Mouse (Mus musculus): Measurements from ENCODE around the gene Rap1b. TPM values are rescaled to one million over a fixed set of nuclear protein-coding genes. Genes with fewer than 3 reads are reported as not detected.

The Rap1b gene
- polyA plus RNA-seq, 1 experiment = 87.0 TPM

DNA sequence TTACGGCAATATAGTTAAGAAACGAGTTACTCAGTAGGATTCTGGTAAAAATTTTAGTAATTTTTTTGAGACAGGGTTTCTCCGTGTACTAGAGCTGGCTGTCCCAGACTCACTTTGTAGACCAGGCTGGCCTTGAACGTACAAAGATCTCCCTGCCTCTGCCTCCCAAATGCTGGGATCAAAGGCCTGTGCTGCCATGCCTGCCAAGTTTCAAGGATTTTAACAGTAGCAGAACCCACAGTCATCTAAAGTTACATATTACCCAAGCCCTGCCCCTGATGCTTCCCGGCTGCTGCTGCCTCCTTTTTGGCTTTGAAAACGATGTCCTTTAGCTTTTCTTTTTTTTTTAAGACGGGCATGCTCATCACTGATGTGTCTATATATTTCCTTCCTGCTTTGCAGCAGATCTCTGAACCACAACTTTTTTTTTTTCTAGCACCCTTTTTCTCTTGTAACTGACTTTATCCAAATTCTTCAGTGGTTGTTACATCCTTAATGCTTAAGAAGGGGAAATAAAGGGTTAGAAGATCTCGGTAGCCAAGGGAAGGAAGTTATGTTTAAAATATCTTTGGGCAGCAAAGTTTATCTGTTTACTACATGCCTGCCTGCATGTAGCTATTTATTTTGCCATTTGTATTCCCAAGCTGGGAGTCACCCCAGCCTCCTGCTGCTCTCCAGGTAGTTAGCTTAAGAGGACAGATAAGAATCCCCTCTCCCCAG is 10.3 kb upstream of the Rap1b start:
- DNase-seq (ENCODE audit: low read depth) = no peak
- TF ChIP-seq POLR2A (IDR thresholded peaks at IDR 0.05; ENCODE audit: borderline replicate concordance, extremely low read depth, insufficient read depth, insufficient read length, poor library complexity, severe bottlenecking) = no peak
- no peak for TF ChIP-seq CTCF (IDR thresholded peaks at IDR 0.05; ENCODE audit: borderline replicate concordance, extremely low read depth, insufficient read depth, insufficient read length)

- DNase-seq (ENCODE audit: low read depth) = no peak
- TF ChIP-seq CTCF (IDR thresholded peaks at IDR 0.05; ENCODE audit: borderline replicate concordance, extremely low read depth, insufficient read depth, insufficient read length) = 0 out of 2 replicates have a peak, but pooled peaks have one; percentile 11
- no peak for TF ChIP-seq POLR2A (IDR thresholded peaks at IDR 0.05; ENCODE audit: borderline replicate concordance, extremely low read depth, insufficient read depth, insufficient read length, poor library complexity, severe bottlenecking)
Observed at GRCm38 (mm10) chr10:117852648-117853192, 6.9 kb upstream of the Rap1b start.

- TF ChIP-seq POLR2A (IDR thresholded peaks at IDR 0.05; ENCODE audit: borderline replicate concordance, extremely low read depth, insufficient read depth, insufficient read length, poor library complexity, severe bottlenecking) (no peak), CTCF (IDR thresholded peaks at IDR 0.05; ENCODE audit: borderline replicate concordance, extremely low read depth, insufficient read depth, insufficient read length) (no peak)
- DNase-seq (ENCODE audit: low read depth) = no peak
Observed at GRCm38 (mm10) chr10:117848981-117849380, 3.1 kb upstream of the Rap1b start.

DNA sequence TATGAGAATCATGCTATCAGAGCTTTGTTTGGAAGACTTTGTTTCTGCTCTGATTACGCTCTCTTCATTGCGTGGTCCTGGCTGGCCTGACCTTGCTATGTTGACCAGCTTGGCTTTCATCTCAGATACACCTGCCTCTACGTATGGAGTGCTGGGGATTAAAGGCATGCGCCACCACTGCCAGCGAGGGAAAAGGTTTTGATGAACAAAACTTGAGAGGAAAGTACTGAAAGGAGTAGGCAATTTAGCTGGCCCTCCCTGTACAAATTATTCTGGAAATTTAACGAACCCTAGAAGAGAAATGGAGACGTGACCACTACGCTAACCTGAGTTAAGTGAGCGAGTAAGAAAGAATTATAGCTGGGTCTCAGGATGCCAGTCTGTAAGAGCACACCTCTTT is 961 bp upstream of the Rap1b start:
- TF ChIP-seq CTCF (IDR thresholded peaks at IDR 0.05; ENCODE audit: borderline replicate concordance, extremely low read depth, insufficient read depth, insufficient read length) = no peak
- TF ChIP-seq POLR2A (IDR thresholded peaks at IDR 0.05; ENCODE audit: borderline replicate concordance, extremely low read depth, insufficient read depth, insufficient read length, poor library complexity, severe bottlenecking) = no peak
- DNase-seq (ENCODE audit: low read depth) = peak; percentile 30

- TF ChIP-seq CTCF (IDR thresholded peaks at IDR 0.05; ENCODE audit: borderline replicate concordance, extremely low read depth, insufficient read depth, insufficient read length) (no peak), POLR2A (IDR thresholded peaks at IDR 0.05; ENCODE audit: borderline replicate concordance, extremely low read depth, insufficient read depth, insufficient read length, poor library complexity, severe bottlenecking) (no peak)
- DNase-seq (ENCODE audit: low read depth) = peak; percentile 91
Observed at GRCm38 (mm10) chr10:117846260-117846632, 411 bp upstream of the Rap1b start.

- TF ChIP-seq CTCF (IDR thresholded peaks at IDR 0.05; ENCODE audit: borderline replicate concordance, extremely low read depth, insufficient read depth, insufficient read length) (no peak), POLR2A (IDR thresholded peaks at IDR 0.05; ENCODE audit: borderline replicate concordance, extremely low read depth, insufficient read depth, insufficient read length, poor library complexity, severe bottlenecking) (no peak)
- DNase-seq (ENCODE audit: low read depth) = peak; percentile 77
Observed at GRCm38 (mm10) chr10:117844782-117845596, 846 bp downstream of the Rap1b start.

DNA sequence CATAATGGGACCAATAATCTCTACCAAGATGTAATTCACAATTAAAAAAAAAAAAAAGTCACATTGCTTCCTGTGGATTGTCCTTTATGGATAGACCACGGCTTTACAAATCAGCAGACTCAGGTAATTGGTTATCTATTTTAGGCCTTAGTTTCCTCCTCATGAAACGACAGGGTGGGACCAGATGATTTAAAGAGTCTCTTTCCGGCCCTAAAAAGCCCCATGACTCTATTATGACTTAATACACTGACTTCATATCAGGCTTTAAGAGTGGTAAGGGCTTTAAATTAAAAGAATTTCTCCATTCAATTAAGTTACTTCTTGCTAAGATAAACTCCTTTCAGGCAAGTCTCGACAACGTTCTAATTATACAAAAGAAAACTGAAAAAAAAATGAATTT is 1.6 kb downstream of the Rap1b start:
- DNase-seq (ENCODE audit: low read depth) = no peak
- TF ChIP-seq CTCF (IDR thresholded peaks at IDR 0.05; ENCODE audit: borderline replicate concordance, extremely low read depth, insufficient read depth, insufficient read length) (no peak), POLR2A (IDR thresholded peaks at IDR 0.05; ENCODE audit: borderline replicate concordance, extremely low read depth, insufficient read depth, insufficient read length, poor library complexity, severe bottlenecking) (no peak)

- no peak for TF ChIP-seq CTCF (IDR thresholded peaks at IDR 0.05; ENCODE audit: borderline replicate concordance, extremely low read depth, insufficient read depth, insufficient read length)
- no peak for TF ChIP-seq POLR2A (IDR thresholded peaks at IDR 0.05; ENCODE audit: borderline replicate concordance, extremely low read depth, insufficient read depth, insufficient read length, poor library complexity, severe bottlenecking)
- DNase-seq (ENCODE audit: low read depth) = no peak
Observed at GRCm38 (mm10) chr10:117843690-117844089, 2.1 kb downstream of the Rap1b start.

- DNase-seq (ENCODE audit: low read depth) = no peak
- TF ChIP-seq CTCF (IDR thresholded peaks at IDR 0.05; ENCODE audit: borderline replicate concordance, extremely low read depth, insufficient read depth, insufficient read length) = no peak
- TF ChIP-seq POLR2A (IDR thresholded peaks at IDR 0.05; ENCODE audit: borderline replicate concordance, extremely low read depth, insufficient read depth, insufficient read length, poor library complexity, severe bottlenecking) = no peak
Observed at GRCm38 (mm10) chr10:117841765-117842164, 4.1 kb downstream of the Rap1b start.

GRCm38 (mm10) chr10:117840431-117840995 is 5.3 kb downstream of the Rap1b start:
- no peak for DNase-seq (ENCODE audit: low read depth)
- TF ChIP-seq POLR2A (IDR thresholded peaks at IDR 0.05; ENCODE audit: borderline replicate concordance, extremely low read depth, insufficient read depth, insufficient read length, poor library complexity, severe bottlenecking) (no peak), CTCF (IDR thresholded peaks at IDR 0.05; ENCODE audit: borderline replicate concordance, extremely low read depth, insufficient read depth, insufficient read length) (no peak)

DNA sequence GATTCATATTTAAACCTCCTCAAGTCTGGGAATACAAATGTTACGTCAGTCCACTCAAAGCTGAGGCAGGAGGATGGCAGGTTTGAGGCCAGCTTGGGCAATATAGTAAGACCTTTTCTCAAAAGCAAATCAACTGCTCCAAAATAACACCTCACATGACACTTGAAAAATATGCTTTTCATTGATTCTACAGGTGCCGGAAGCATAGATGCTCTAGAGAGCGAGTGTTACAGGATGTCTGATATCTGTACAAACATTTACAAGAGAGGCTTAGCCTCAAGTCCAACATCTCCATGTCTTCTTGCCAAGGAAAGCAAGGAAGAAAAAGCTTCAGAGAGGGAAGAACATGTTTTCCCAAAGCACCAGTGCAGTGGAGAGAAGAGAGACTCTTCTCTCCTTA is 6.1 kb downstream of the Rap1b start:
- no peak for DNase-seq (ENCODE audit: low read depth)
- TF ChIP-seq POLR2A (IDR thresholded peaks at IDR 0.05; ENCODE audit: borderline replicate concordance, extremely low read depth, insufficient read depth, insufficient read length, poor library complexity, severe bottlenecking) (no peak), CTCF (IDR thresholded peaks at IDR 0.05; ENCODE audit: borderline replicate concordance, extremely low read depth, insufficient read depth, insufficient read length) (no peak)
